Mouse (Mus musculus) granulocyte monocyte progenitor cell, adult 5-6 weeks (primary cell): ENCODE measurements at regions not wholly inside any gene's neighbourhood (a gene's known extent, or its start where the extent isn't known, plus 50 kb on each side); places are given as distances from the start of the nearest gene placed in this dataset.
A peak's percentile ranks its signal among the peaks of the same experiment; 100 is the strongest.
"Not testable (repeated sequence)": the region's sequence is repeated elsewhere in the genome, so short reads cannot be mapped to it uniquely, and the experiment has no call there.

Experiments
- ATAC-seq: replicated peaks from 2 replicates; pipeline ENCODE4 v1.8.0; 2016; ENCODE audit warnings: mild to moderate bottlenecking, moderate TSS enrichment, inconsistent platforms; ENCODE audit not compliant: poor library complexity, severe bottlenecking

DNA sequence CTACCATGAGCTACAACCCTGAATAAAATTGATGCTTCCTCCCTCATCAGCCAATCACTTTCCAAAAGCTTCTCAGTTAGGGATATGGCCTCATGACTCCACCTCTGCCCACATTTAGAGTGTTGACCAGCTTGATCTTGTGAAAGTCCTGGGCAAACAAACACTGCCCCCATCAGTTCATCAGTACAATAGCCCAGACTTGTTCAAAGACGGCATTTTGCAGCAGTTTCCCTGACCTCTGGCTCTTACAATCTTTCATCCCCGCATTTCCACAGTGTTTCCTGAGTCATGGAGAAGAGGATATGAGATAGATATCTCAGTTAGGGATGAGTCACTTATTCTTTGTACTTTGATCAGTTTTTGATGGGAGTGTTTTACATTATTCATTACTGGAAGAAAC is 203.5 kb upstream of the Asrgl1 start:
- not testable (repeated sequence) for ATAC-seq

DNA sequence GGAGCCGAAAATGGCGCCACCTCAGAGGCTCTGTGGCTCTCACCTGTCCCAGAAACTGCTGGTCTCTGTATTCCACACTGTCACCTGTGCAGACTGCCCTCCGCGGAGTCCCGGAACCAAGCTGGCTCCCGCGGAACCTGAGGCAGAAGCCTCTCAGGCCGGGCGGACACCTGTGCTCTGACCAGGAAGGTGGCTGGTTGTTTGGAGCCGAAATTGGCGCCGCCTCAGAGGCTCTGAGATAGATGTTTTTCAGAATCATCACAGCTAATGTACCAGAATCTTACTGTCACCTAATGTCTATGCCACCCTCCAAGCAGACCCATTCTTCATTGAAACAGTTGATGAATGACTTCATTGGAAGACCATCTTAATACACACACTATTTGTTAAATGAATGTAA is 202.0 kb upstream of the Asrgl1 start:
- ATAC-seq = not testable (repeated sequence)

DNA sequence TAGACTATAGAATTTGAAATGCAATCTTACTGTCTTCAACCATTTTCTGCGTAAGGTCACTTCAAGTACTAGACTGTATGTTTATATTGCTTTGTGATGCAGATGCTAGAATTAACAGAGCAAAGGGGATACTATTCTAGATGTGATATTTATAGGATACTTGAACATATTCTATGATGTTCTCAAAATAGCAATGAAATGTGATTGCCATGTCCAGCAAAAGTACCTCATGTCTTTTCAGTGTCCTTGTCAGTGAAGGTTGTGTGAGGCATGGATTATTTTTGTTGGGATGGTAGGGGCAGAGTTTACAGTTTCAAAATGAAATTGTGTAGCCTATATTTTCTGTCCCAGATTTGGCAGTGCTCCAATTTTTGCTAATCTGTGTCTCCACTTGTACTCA is 182.5 kb upstream of the Asrgl1 start:
- ATAC-seq = not testable (repeated sequence)

DNA sequence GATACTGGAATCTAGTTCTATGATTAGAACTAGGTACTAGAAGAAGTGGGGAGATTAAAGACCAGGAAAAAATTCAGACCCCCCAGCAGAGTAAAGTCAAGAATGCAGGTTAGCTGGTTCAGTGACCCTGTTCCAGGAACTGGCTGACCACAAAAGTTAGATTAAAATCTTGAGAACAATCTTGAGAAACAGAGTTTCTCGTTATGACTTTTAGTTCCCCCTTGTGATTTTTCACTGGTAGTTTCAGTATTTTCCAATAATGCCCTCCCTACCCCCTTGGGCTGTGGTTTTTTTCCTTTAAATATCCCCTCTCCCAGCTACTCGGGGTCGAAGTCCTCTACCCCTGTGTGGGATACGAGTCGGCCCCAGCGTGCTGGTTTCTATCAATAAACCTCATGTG is 180.7 kb upstream of the Asrgl1 start:
- not testable (repeated sequence) for ATAC-seq

DNA sequence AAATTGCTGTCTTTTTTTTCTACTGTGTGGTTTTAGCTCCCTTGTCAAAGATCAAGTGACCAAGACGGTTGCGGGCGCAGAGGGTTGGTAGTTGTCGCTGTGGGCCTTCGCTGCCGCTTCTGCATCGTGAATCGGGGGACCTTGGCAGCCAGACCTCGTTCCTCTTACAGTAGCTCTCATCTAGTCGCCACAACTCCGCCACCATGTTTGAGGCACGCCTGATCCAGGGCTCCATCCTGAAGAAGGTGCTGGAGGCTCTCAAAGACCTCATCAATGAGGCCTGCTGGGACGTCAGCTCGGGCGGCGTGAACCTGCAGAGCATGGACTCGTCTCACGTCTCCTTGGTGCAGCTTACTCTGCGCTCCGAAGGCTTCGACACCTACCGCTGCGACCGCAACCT is 147.7 kb upstream of the Asrgl1 start:
- peak; percentile 100 for ATAC-seq

DNA sequence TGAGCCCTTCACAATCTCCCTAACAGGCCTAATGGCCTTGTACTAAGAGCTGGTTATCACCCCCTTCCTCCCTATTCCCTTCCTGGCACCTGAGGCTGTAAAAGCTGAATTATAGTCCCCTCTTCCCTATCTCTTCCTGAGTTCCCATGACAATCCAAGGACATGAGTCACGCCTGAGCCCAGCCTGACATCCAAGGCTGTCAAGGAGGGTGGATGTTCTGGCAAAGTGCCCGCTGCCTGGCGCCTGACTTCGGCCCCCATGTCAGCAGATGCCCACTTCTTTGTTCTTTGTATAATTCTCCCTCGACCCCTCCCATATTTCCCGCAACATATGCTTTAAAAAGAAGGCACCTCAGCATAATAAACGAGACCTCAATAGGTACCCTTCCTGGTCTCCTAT is 99.2 kb upstream of the Asrgl1 start:
- not testable (repeated sequence) for ATAC-seq
